Mouse (Mus musculus) heart, postnatal 0 days (tissue): Measurements from ENCODE around the gene Sipa1l2. TPM values are rescaled to one million over a fixed set of nuclear protein-coding genes. Genes with fewer than 3 reads are reported as not detected.

ENCODE experiments used
- ATAC-seq: fragments of 200-750 bp; cut with Nextera tagmentation; 2 replicates; pipeline ENCODE4 v1.8.0; 2017; ENCODE audit warnings: low read depth, moderate number of reproducible peaks, moderate library complexity; ENCODE audit not compliant: insufficient read depth
- DNase-seq: peaks from one replicate; pipeline ENCODE4 v3.0.0-alpha.2; 2016; ENCODE audit warnings: low spot score
- H3K27ac ChIP-seq: fragments of 300-500 bp; sonication (generic); 2 replicates; pipeline ENCODE4 v1.5.1; 2014; ENCODE audit warnings: low read depth, mild to moderate bottlenecking
- H3K27me3 ChIP-seq: fragments of 300-500 bp; sonication (generic); 2 replicates; pipeline ENCODE4 v1.6.1; 2014; ENCODE audit warnings: low read length, mixed read lengths; ENCODE audit not compliant: control insufficient read depth, insufficient read depth
- H3K36me3 ChIP-seq: fragments of 300-500 bp; sonication (generic); replicated peaks from 2 replicates; pipeline ENCODE4 v1.6.1; 2014; ENCODE audit warnings: low read length, mixed read lengths; ENCODE audit not compliant: control insufficient read depth, insufficient read depth
- H3K4me1 ChIP-seq: fragments of 300-500 bp; sonication (generic); 2 replicates; pipeline ENCODE4 v1.6.1; 2014; ENCODE audit warnings: antibody characterized with exemption; ENCODE audit not compliant: control insufficient read depth, insufficient read depth
- H3K4me2 ChIP-seq: fragments of 300-500 bp; sonication (generic); 2 replicates; pipeline ENCODE4 v1.6.1; 2014; ENCODE audit warnings: low read depth, mild to moderate bottlenecking, low read length, moderate library complexity
- H3K4me3 ChIP-seq: fragments of 300-500 bp; sonication (generic); 2 replicates; pipeline ENCODE4 v1.5.1; 2014; ENCODE audit warnings: low read depth, low read length
- H3K9ac ChIP-seq: fragments of 300-500 bp; sonication (generic); replicated peaks from 2 replicates; pipeline ENCODE4 v1.6.1; 2014; ENCODE audit warnings: low read depth, low read length, mixed read lengths
- H3K9me3 ChIP-seq: fragments of 300-500 bp; sonication (generic); replicated peaks from 2 replicates; pipeline ENCODE4 v1.6.1; 2016; ENCODE audit warnings: low read length; ENCODE audit not compliant: control insufficient read depth
- CTCF ChIP-seq: IDR thresholded peaks from 2 replicates; pipeline ENCODE4 v1.5.1; 2016; ENCODE audit warnings: antibody characterized with exemption, control low read depth, low read depth
- EP300 ChIP-seq: IDR thresholded peaks from 2 replicates; pipeline ENCODE4 v1.6.1; 2016; ENCODE audit warnings: antibody characterized with exemption, low read depth
- WGBS: fragments of 180-500 bp; shearing (Covaris S2); extraction: QIAGEN DNeasy Blood & Tissue Kit; methylation state at CpG from one replicate; pipeline ENCODE4 v1.1.7; 2014; 5-methylcytosine and 5-hydroxymethylcytosine counted together
- polyA plus RNA-seq: library from polyadenylated mRNA; unstranded; fragments of >200 nt; fragmentation: Nextera tagmentation; extraction: Ambion mirVana; gene quantifications from 2 replicates; pipeline ENCODE4 v1.2.1, GENCODE M21; 2015
- total RNA-seq: library from RNA; depleted of rRNA; stranded (reverse); fragments of >200 nt; gene quantifications from 2 replicates; pipeline ENCODE4 v1.2.3, GENCODE M21; 2014; ENCODE audit warnings: low replicate concordance

Sipa1l2 gene
- total and polyA plus RNA-seq, 2 experiments from 2014 or later = 13.6 to 65.8 TPM

GRCm38 (mm10) chr8:125507291-125507690, 62.3 kb downstream of the Sipa1l2 start:
- Histone ChIP-seq H3K4me2 (no peak overlapping the region), H3K36me3 (no peaks in the 10 kb centered on the region; the same call in 1 of the 2 replicates), H3K4me1 (peaks cover 73% of the 10 kb centered on the region), H3K9me3 (no peaks in the 10 kb centered on the region), H3K4me3 (no peak overlapping the region), H3K27ac (peak overlapping the region; percentile 47), H3K9ac (0 out of 2 replicates have a peak overlapping the region, but pooled peaks have one; percentile 13), H3K27me3 (no peaks in the 10 kb centered on the region)
- DNase-seq = no peak
- TF ChIP-seq EP300 = no peak
- no peak for TF ChIP-seq CTCF
- 24% methylated on average over 8 of the region's 8 CpGs for WGBS
- no peak for ATAC-seq

- Histone ChIP-seq H3K4me3 (no peak overlapping the region), H3K36me3 (no peaks in the 10 kb centered on the region), H3K27me3 (no peaks in the 10 kb centered on the region), H3K4me1 (peaks cover 69% of the 10 kb centered on the region), H3K9ac (no peak overlapping the region), H3K27ac (no peak overlapping the region), H3K9me3 (no peaks in the 10 kb centered on the region), H3K4me2 (no peak overlapping the region)
- no peak for DNase-seq
- TF ChIP-seq CTCF = no peak
- no peak for TF ChIP-seq EP300
- WGBS = 46% methylated on average over 6 of the region's 6 CpGs
- ATAC-seq = no peak
Measured at GRCm38 (mm10) chr8:125504605-125505257, 64.9 kb downstream of the Sipa1l2 start.

- Histone ChIP-seq H3K27me3 (no peaks in the 10 kb centered on the region), H3K4me3 (no peak overlapping the region), H3K9me3 (no peaks in the 10 kb centered on the region), H3K4me2 (no peak overlapping the region), H3K4me1 (peaks cover 70% of the 10 kb centered on the region), H3K9ac (no peak overlapping the region), H3K36me3 (no peaks in the 10 kb centered on the region), H3K27ac (no peak overlapping the region)
- no peak for TF ChIP-seq EP300
- TF ChIP-seq CTCF = no peak
- DNase-seq (no peak), ATAC-seq (no peak)
- 90% methylated on average over 8 of the region's 8 CpGs for WGBS
Measured at GRCm38 (mm10) chr8:125503808-125504207, 65.8 kb downstream of the Sipa1l2 start.

- Histone ChIP-seq H3K27ac (no peak overlapping the region), H3K4me1 (peaks cover 68% of the 10 kb centered on the region), H3K9ac (no peak overlapping the region), H3K4me2 (no peak overlapping the region), H3K36me3 (no peaks in the 10 kb centered on the region), H3K9me3 (no peaks in the 10 kb centered on the region), H3K4me3 (no peak overlapping the region), H3K27me3 (no peaks in the 10 kb centered on the region)
- TF ChIP-seq EP300 = no peak
- no peak for TF ChIP-seq CTCF
- 75% methylated on average over 3 of the region's 3 CpGs for WGBS
- ATAC-seq = no peak
- DNase-seq = no peak
Measured at GRCm38 (mm10) chr8:125502828-125503227, 66.8 kb downstream of the Sipa1l2 start.

GRCm38 (mm10) chr8:125500005-125500404, 69.6 kb downstream of the Sipa1l2 start:
- Histone ChIP-seq H3K27ac (peak overlapping the region; percentile 28), H3K4me1 (peaks cover 58% of the 10 kb centered on the region)
- 73% methylated on average over 5 of the region's 5 CpGs for WGBS

GRCm38 (mm10) chr8:125498508-125498907, 71.1 kb downstream of the Sipa1l2 start:
- Histone ChIP-seq H3K36me3 (no peaks in the 10 kb centered on the region), H3K9me3 (no peaks in the 10 kb centered on the region), H3K9ac (no peak overlapping the region), H3K27me3 (no peaks in the 10 kb centered on the region), H3K27ac (no peak overlapping the region), H3K4me1 (peaks cover 51% of the 10 kb centered on the region), H3K4me2 (no peak overlapping the region), H3K4me3 (no peak overlapping the region)
- TF ChIP-seq EP300 (no peak), CTCF (no peak)
- WGBS = 37% methylated on average over 10 of the region's 10 CpGs
- ATAC-seq (no peak), DNase-seq (no peak)

More at GRCm38 (mm10) chr8:125500005-125500404, 69.6 kb downstream of the Sipa1l2 start:
- no peak for DNase-seq
- H3K9ac ChIP-seq = no peak overlapping the region
- H3K4me3 ChIP-seq = no peak overlapping the region
- H3K27me3 ChIP-seq = no peaks in the 10 kb centered on the region
- no peak for TF ChIP-seq CTCF
- no peak for TF ChIP-seq EP300
- no peaks in the 10 kb centered on the region for H3K9me3 ChIP-seq
- no peak for ATAC-seq
- H3K4me2 ChIP-seq = no peak overlapping the region
- no peaks in the 10 kb centered on the region for H3K36me3 ChIP-seq
